Mouse (Mus musculus) midbrain, embryonic 15.5 days (tissue): ENCODE results near the gene Snrnp48. TPM values are rescaled to one million over a fixed set of nuclear protein-coding genes. Genes with fewer than 3 reads are reported as not detected.

ENCODE experiments used
- polyA plus RNA-seq: library from polyadenylated mRNA; unstranded; fragments of >200 nt; fragmentation: Nextera tagmentation; extraction: Ambion mirVana; gene quantifications from 2 replicates; pipeline ENCODE4 v1.2.1, GENCODE M21; 2015

Gene Snrnp48
- polyA plus RNA-seq, 1 experiment from 2014 or later: 29.4 TPM

Other genes with a start within 250 kb of the Snrnp48 start
- gene Ssr1, start 210.7 kb upstream of the Snrnp48 start, polyA plus RNA-seq: 55.1 and 57.9 TPM in 2 replicates
- gene Riok1, start 167.9 kb upstream of the Snrnp48 start, polyA plus RNA-seq: 56.7 and 59.2 TPM in 2 replicates
- 2.9 and 4.2 TPM in 2 replicates for gene Cage1, start 167.9 kb upstream of the Snrnp48 start, polyA plus RNA-seq
- gene Dsp, start 53.6 kb upstream of the Snrnp48 start, polyA plus RNA-seq: 0.09 and 0.15 TPM in 2 replicates
- 3.3 and 4.2 TPM in 2 replicates for gene Bmp6, start 140.2 kb downstream of the Snrnp48 start, polyA plus RNA-seq